Mouse (Mus musculus) myocyte (in vitro differentiated cells): ENCODE results near the gene Sh3bp1. TPM values are rescaled to one million over a fixed set of nuclear protein-coding genes. Genes with fewer than 3 reads are reported as not detected.

Experiments
- H3K27me3 ChIP-seq: one replicate; pipeline ENCODE4 v1.6.1; 2011; ENCODE audit not compliant: control insufficient read depth, insufficient read depth, insufficient read length
- H3K36me3 ChIP-seq: one replicate; pipeline ENCODE4 v1.6.1; 2011; ENCODE audit not compliant: control insufficient read depth, insufficient read depth
- H3K4me2 ChIP-seq: one replicate; pipeline ENCODE4 v1.6.1; 2011; ENCODE audit warnings: low read depth, control low read depth
- H3K4me3 ChIP-seq: one replicate; pipeline ENCODE4 v1.5.1; 2011; ENCODE audit warnings: mild to moderate bottlenecking, control low read depth, moderate library complexity
- H3K79me2 ChIP-seq: one replicate; pipeline ENCODE4 v1.6.1; 2011; ENCODE audit not compliant: control insufficient read depth, insufficient read depth
- H3ac ChIP-seq: one replicate; pipeline ENCODE4 v1.6.1; 2011; ENCODE audit not compliant: control insufficient read depth, insufficient read length
- CEBPB ChIP-seq: IDR thresholded peaks from 2 replicates; pipeline ENCODE4 v1.6.1; 2011; ENCODE audit warnings: mild to moderate bottlenecking, moderate library complexity; ENCODE audit not compliant: poor library complexity, insufficient read depth, severe bottlenecking
- E2F4 ChIP-seq: IDR thresholded peaks from one replicate; pipeline ENCODE4 v1.6.1; 2011; ENCODE audit warnings: mild to moderate bottlenecking, control low read depth, moderate library complexity; ENCODE audit not compliant: insufficient read depth
- MAX ChIP-seq: IDR thresholded peaks from one replicate; pipeline ENCODE4 v1.6.1; 2011; ENCODE audit warnings: low read depth, mild to moderate bottlenecking, control low read depth
- MYOD1 ChIP-seq, 3 experiments: IDR thresholded peaks; one replicate each; pipeline ENCODE4 v1.6.1; 2011; ENCODE audit warnings: control low read depth in 2 of 3, low read depth in 2 of 3, mild to moderate bottlenecking in 2 of 3, moderate library complexity in 1 of 3; ENCODE audit not compliant: insufficient read length in 2 of 3, control insufficient read depth in 1 of 3
- MYOG ChIP-seq, 3 experiments: IDR thresholded peaks; one replicate each; pipeline ENCODE4 v1.6.1; 2011; ENCODE audit warnings: control low read depth in 2 of 3, low read depth in 2 of 3, mild to moderate bottlenecking in 2 of 3; ENCODE audit not compliant: insufficient read length in 2 of 3, control insufficient read depth in 1 of 3, insufficient read depth in 1 of 3
- POLR2A ChIP-seq: IDR thresholded peaks from one replicate; pipeline ENCODE4 v1.6.1; 2011; ENCODE audit warnings: low read depth, mild to moderate bottlenecking, control low read depth, moderate library complexity; ENCODE audit not compliant: insufficient read length
- POLR2AphosphoS2 ChIP-seq: IDR thresholded peaks from one replicate; pipeline ENCODE4 v1.6.1; 2011; ENCODE audit warnings: low read depth, control low read depth; ENCODE audit not compliant: insufficient read length
- REST ChIP-seq: IDR thresholded peaks from one replicate; pipeline ENCODE4 v1.6.1; 2011; ENCODE audit warnings: mild to moderate bottlenecking, control low read depth, moderate library complexity; ENCODE audit not compliant: insufficient read depth, insufficient read length
- SRF ChIP-seq: IDR thresholded peaks from one replicate; pipeline ENCODE4 v1.6.1; 2011; ENCODE audit warnings: low read depth; ENCODE audit not compliant: control insufficient read depth, insufficient read length
- TCF12 ChIP-seq: IDR thresholded peaks from one replicate; pipeline ENCODE4 v1.6.1; 2011; ENCODE audit warnings: mild to moderate bottlenecking, control low read depth; ENCODE audit not compliant: poor library complexity, insufficient read depth, severe bottlenecking
- TCF3 ChIP-seq: IDR thresholded peaks from one replicate; pipeline ENCODE4 v1.6.1; 2011; ENCODE audit warnings: low read depth, control low read depth; ENCODE audit not compliant: insufficient read length
- USF1 ChIP-seq: IDR thresholded peaks from one replicate; pipeline ENCODE4 v1.6.1; 2011; ENCODE audit warnings: low read depth, mild to moderate bottlenecking, control low read depth, moderate library complexity
- polyA plus RNA-seq: library from polyadenylated mRNA; unstranded; fragments of >200 nt; fragmentation: generic; extraction: Trizol; gene quantifications from one replicate; pipeline ENCODE4 v1.2.1, GENCODE M21; 2012; ENCODE audit warnings: missing spikeins

Gene Sh3bp1
- polyA plus RNA-seq, 1 experiment = 11.1 TPM

DNA sequence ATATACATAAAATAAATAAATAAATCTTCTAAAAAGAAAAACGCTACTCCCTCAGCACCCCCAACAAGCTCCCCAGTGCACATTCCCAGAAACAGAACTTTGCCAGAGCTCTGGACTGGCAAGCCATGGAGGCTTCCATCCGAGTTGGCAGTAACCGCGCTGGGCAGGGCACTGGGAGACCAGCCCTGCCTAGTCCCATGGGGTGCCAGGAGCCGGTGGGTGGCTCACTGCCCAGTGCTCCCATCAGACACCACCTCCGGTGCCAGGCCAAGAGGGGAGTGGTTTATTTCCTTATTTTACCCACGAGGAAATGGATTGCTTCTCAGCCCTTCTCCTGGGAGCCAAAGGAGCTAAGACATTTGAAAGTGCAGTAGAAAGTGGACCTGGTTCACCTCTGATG, 42.6 kb upstream of the Sh3bp1 start:
- no peak for TF ChIP-seq POLR2A
- no peak for TF ChIP-seq REST
- TF ChIP-seq POLR2AphosphoS2 = peak; percentile 22
- no peak for TF ChIP-seq CEBPB
- Histone ChIP-seq H3K79me2 (no peaks in the 10 kb centered on the region), H3K27me3 (no peaks in the 10 kb centered on the region), H3K4me2 (peak overlapping the region; percentile 52), H3K4me3 (no peak overlapping the region), H3K36me3 (no peaks in the 10 kb centered on the region), H3ac (no peak overlapping the region)

DNA sequence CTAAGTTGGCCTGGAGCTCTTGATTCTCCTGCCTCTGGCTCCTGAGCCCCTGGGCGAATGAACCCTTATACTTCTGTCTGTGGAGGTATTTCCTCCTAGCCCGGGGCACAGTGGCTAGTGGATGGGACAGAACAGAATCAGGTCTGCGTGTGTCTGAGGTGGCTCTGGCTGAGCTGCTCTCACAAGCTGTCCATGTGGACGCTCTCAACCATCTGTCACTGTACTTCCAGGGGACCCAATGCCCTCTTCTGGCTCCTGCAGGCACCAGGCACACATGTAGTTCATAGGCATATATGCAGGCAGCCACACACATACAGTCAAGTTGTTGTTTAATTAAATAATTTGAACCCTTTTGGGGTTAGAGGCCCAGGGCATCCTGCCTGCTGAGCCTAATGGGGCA, 40.3 kb upstream of the Sh3bp1 start:
- no peak overlapping the region for H3ac ChIP-seq
- H3K27me3 ChIP-seq = no peaks in the 10 kb centered on the region
- H3K79me2 ChIP-seq = no peaks in the 10 kb centered on the region
- H3K4me2 ChIP-seq = no peak overlapping the region
- no peak overlapping the region for H3K4me3 ChIP-seq
- no peak for TF ChIP-seq MYOG (IDR thresholded peaks at IDR 0.05; ENCODE audit: control insufficient read depth in 1 of 3, insufficient read depth in 1 of 3, insufficient read length in 2 of 3, low read depth in 2 of 3)
- TF ChIP-seq REST = no peak
- H3K36me3 ChIP-seq = no peaks in the 10 kb centered on the region

DNA sequence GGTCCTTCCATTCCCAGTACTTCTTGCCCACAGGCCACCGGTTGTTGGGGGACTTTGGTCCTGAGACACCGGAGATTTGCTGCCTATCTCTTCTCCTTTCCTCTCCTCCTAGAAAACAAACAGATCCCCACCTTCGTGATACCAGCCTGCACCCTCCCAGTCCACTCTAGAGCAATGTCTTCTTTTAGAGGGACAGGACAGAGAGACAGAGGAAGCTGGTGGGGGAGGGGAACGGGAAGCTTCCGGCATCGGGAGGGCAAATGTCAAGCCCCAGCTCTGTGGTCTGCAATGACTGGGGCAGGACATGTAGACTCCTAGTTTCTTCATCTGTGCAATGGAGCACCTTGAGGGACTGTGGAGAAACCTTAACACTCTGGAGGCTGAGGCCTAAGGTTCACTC, 39.9 kb upstream of the Sh3bp1 start:
- no peaks in the 10 kb centered on the region for H3K79me2 ChIP-seq
- no peak overlapping the region for H3ac ChIP-seq
- TF ChIP-seq SRF = no peak
- no peak for TF ChIP-seq TCF3
- no peak for TF ChIP-seq E2F4
- no peak for TF ChIP-seq MAX
- TF ChIP-seq POLR2AphosphoS2 = no peak
- TF ChIP-seq REST = no peak
- H3K4me2 ChIP-seq = no peak overlapping the region
- H3K4me3 ChIP-seq = no peak overlapping the region
- H3K36me3 ChIP-seq = no peaks in the 10 kb centered on the region
- no peaks in the 10 kb centered on the region for H3K27me3 ChIP-seq

DNA sequence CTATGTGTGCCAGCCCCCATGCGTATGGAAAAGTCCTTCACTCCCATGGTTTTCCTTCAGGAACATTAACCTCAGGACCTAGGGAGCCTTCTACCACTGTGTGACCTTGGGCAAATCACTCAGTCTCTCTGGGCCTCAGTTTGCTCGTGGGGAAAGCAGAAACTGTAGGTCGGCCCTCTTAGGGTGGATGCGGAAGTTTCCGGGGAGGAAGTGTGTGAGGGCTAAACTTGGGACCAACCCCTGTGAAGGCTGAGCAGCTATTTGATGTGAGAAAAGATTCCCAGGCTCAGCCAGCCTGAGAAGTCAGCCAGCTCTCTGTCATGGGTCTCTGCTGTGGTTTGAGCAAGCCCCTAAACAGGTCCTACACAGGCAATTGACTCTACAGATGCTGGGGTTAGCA, 37.3 kb upstream of the Sh3bp1 start:
- no peak for TF ChIP-seq MYOG (IDR thresholded peaks at IDR 0.05; ENCODE audit: control insufficient read depth in 1 of 3, insufficient read depth in 1 of 3, insufficient read length in 2 of 3, low read depth in 2 of 3)
- no peak for TF ChIP-seq REST
- TF ChIP-seq E2F4 = no peak
- TF ChIP-seq TCF3 = no peak
- no peak for TF ChIP-seq MAX
- no peak for TF ChIP-seq USF1
- TF ChIP-seq TCF12 = no peak
- no peak for TF ChIP-seq POLR2AphosphoS2
- no peak for TF ChIP-seq MYOD1 (IDR thresholded peaks at IDR 0.05; ENCODE audit: control insufficient read depth in 1 of 3, insufficient read length in 2 of 3, low read depth in 2 of 3)
- no peak for TF ChIP-seq POLR2A
- TF ChIP-seq SRF = no peak
- H3ac ChIP-seq = no peak overlapping the region
- H3K79me2 ChIP-seq = no peaks in the 10 kb centered on the region
- no peak overlapping the region for H3K4me2 ChIP-seq
- no peaks in the 10 kb centered on the region for H3K27me3 ChIP-seq
- H3K36me3 ChIP-seq = no peaks in the 10 kb centered on the region
- H3K4me3 ChIP-seq = no peak overlapping the region

DNA sequence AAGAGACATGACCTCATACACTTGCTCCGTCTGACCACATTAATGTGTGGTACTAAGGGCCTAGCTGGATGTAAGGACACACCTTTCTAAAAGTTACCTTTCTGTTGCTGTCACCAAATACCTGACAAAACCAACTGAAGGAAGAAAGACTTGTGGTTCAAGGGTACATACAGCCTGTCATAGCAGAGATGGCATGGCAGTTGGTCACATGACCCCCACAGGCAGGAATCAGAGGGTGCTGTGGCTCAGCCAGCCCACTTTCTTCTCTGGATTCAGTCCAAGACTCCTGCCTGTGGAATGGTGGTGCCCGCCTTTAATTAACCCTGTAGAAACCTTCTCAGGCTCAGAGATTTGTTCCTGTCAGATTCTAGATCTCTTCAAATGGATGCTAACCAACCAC, 36.4 kb upstream of the Sh3bp1 start:
- Histone ChIP-seq H3K4me2 (no peak overlapping the region), H3K36me3 (no peaks in the 10 kb centered on the region), H3ac (no peak overlapping the region), H3K27me3 (no peaks in the 10 kb centered on the region), H3K79me2 (no peaks in the 10 kb centered on the region), H3K4me3 (no peak overlapping the region)
- TF ChIP-seq POLR2A (no peak), REST (no peak), MYOG (IDR thresholded peaks at IDR 0.05; ENCODE audit: control insufficient read depth in 1 of 3, insufficient read depth in 1 of 3, insufficient read length in 2 of 3, low read depth in 2 of 3) (no peak), USF1 (peak; percentile 75), SRF (no peak), TCF12 (no peak), MYOD1 (IDR thresholded peaks at IDR 0.05; ENCODE audit: control insufficient read depth in 1 of 3, insufficient read length in 2 of 3, low read depth in 2 of 3) (no peak), CEBPB (no peak)

DNA sequence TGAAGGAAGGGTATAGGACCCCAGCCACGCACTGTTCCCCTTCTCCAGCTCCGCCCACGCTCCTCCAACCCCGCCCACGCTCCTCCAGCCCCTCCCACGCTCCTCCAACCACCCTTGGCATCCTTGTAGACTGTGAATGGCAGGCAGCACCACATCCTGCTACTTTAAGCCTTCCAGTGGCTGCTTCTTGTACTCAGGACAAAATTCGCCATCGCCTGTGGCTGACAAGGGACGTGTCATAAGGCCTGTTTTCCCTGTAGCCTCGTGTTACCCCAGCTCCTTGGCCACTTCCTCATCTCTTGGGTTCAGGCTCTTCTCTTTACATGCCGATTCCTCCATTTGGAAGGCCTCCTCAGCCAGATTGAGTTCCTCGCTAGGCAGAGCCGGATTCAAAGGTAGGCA, 35.7 kb upstream of the Sh3bp1 start:
- Histone ChIP-seq H3K4me2 (no peak overlapping the region), H3K79me2 (no peaks in the 10 kb centered on the region), H3K36me3 (no peaks in the 10 kb centered on the region), H3ac (no peak overlapping the region), H3K27me3 (no peaks in the 10 kb centered on the region), H3K4me3 (no peak overlapping the region)
- no peak for TF ChIP-seq TCF3
- TF ChIP-seq POLR2A = no peak
- TF ChIP-seq MYOD1 (IDR thresholded peaks at IDR 0.05; ENCODE audit: control insufficient read depth in 1 of 3, insufficient read length in 2 of 3, low read depth in 2 of 3) = no peak
- no peak for TF ChIP-seq TCF12
- no peak for TF ChIP-seq POLR2AphosphoS2
- TF ChIP-seq MAX = no peak
